In genomic region chr16:90621761-90622411, GRCm38 (mm10) we compare ENCODE assay signal across 9 mouse cellular contexts.
DNase-seq lines count a peak whose midpoint lies in the region; ATAC-seq lines count a peak whose summit lies in the region.
"Had no signal": no experiment of that assay in that cellular context is flagged by ENCODE, and none has a peak within 500 bp of the region (broad histone marks: within the 10 kb centered on the region; RNA-seq: fewer than 3 reads in every experiment).

No protein-coding gene starts in this region.

- ATAC-seq in midbrain, embryonic 16.5 days = no peak
- ATAC-seq in embryonic facial prominence, embryonic 12.5 days (ENCODE audit: insufficient number of reproducible peaks, insufficient read depth, low FRiP score, low TSS enrichment) = no peak
- no peak for ATAC-seq in heart, embryonic 15.5 days (replicated peaks; ENCODE audit: insufficient number of reproducible peaks, insufficient read depth, low FRiP score, low read depth)

- DNase-seq in midbrain, embryonic 10.5 days (ENCODE audit: low spot score) = no peak
- DNase-seq in left cerebral cortex, postnatal 36 days (ENCODE audit: low spot score in 2 of 2) = peak; percentile 87 to 89
- DNase-seq in telencephalon, adult 2 months (ENCODE audit: low read depth, low spot score) = peak; percentile 94
- no peak for DNase-seq in urinary bladder, postnatal 14 days (ENCODE audit: low spot score)
- DNase-seq in kidney, postnatal 4 days = no peak

- no peak overlapping the region; the same call in 1 of the 2 replicates for H3K9ac ChIP-seq in midbrain, embryonic 16.5 days (ENCODE audit: low read depth, low read length)
- H3K9ac ChIP-seq in embryonic facial prominence, embryonic 12.5 days = no peak overlapping the region
- no peak overlapping the region for H3K9ac ChIP-seq in heart, embryonic 15.5 days
- H3K9ac ChIP-seq: liver, embryonic 14.5 days had no signal

- peaks cover 10% of the 10 kb centered on the region for H3K4me1 ChIP-seq in midbrain, embryonic 10.5 days
- H3K4me1 ChIP-seq in midbrain, embryonic 16.5 days (ENCODE audit: control insufficient read depth, insufficient read depth, low read length) = peaks cover 7% of the 10 kb centered on the region; the same call in 1 of the 2 replicates
- peaks cover 40% of the 10 kb centered on the region for H3K4me1 ChIP-seq in embryonic facial prominence, embryonic 12.5 days
- H3K4me1 ChIP-seq in heart, embryonic 15.5 days (replicated peaks) = peaks cover 20% of the 10 kb centered on the region

- no peaks in the 10 kb centered on the region for H3K36me3 ChIP-seq in midbrain, embryonic 10.5 days
- H3K36me3 ChIP-seq in midbrain, embryonic 16.5 days (ENCODE audit: control insufficient read depth, insufficient read depth, low read length) = no peaks in the 10 kb centered on the region
- no peaks in the 10 kb centered on the region for H3K36me3 ChIP-seq in embryonic facial prominence, embryonic 12.5 days
- no peaks in the 10 kb centered on the region for H3K36me3 ChIP-seq in heart, embryonic 15.5 days

- WGBS in midbrain, embryonic 10.5 days = 77% methylated on average over 13 of the region's 13 CpGs
- 37% methylated on average over 13 of the region's 13 CpGs for WGBS in midbrain, embryonic 16.5 days
- 52% methylated on average over 13 of the region's 13 CpGs for WGBS in embryonic facial prominence, embryonic 12.5 days
- WGBS in heart, embryonic 15.5 days = 65% methylated on average over 13 of the region's 13 CpGs

- no peak overlapping the region for H3K4me3 ChIP-seq in midbrain, embryonic 10.5 days
- no peak overlapping the region for H3K4me3 ChIP-seq in midbrain, embryonic 16.5 days (ENCODE audit: low read depth, low read length)
- no peak overlapping the region for H3K4me3 ChIP-seq in embryonic facial prominence, embryonic 12.5 days
- H3K4me3 ChIP-seq in heart, embryonic 15.5 days = no peak overlapping the region

- intact Hi-C loops in left cerebral cortex, postnatal 36 days (cut with DNase I) = loop anchor here (5.0 to 10.0 kb wide), 3 partner anchors 45 to 237 kb away; partner anchors contain the start of gene Hunk

- no peaks in the 10 kb centered on the region; the same call in 1 of the 2 replicates for H3K9me3 ChIP-seq in midbrain, embryonic 10.5 days (replicated peaks)
- H3K9me3 ChIP-seq in midbrain, embryonic 16.5 days (replicated peaks; ENCODE audit: control insufficient read depth, low read length, poor library complexity, severe bottlenecking) = no peaks in the 10 kb centered on the region
- H3K9me3 ChIP-seq in embryonic facial prominence, embryonic 12.5 days = no peaks in the 10 kb centered on the region
- H3K9me3 ChIP-seq in heart, embryonic 15.5 days (replicated peaks) = no peaks in the 10 kb centered on the region

- 0 out of 2 replicates have a peak overlapping the region, but pooled peaks have one; percentile 25 for H3K27ac ChIP-seq in midbrain, embryonic 10.5 days (replicated peaks)
- no peak overlapping the region; the same call in 1 of the 2 replicates for H3K27ac ChIP-seq in midbrain, embryonic 16.5 days (ENCODE audit: low read length)
- H3K27ac ChIP-seq in embryonic facial prominence, embryonic 12.5 days = peak overlapping the region; percentile 83
- peak overlapping the region; percentile 56 for H3K27ac ChIP-seq in heart, embryonic 15.5 days
- H3K27ac ChIP-seq: liver, embryonic 14.5 days had no signal

- no peaks in the 10 kb centered on the region for H3K27me3 ChIP-seq in midbrain, embryonic 10.5 days (ENCODE audit: low read depth, poor library complexity, severe bottlenecking)
- H3K27me3 ChIP-seq in midbrain, embryonic 16.5 days (ENCODE audit: control insufficient read depth, insufficient read depth, low read depth, low read length) = no peaks in the 10 kb centered on the region
- no peaks in the 10 kb centered on the region for H3K27me3 ChIP-seq in embryonic facial prominence, embryonic 12.5 days
- no peaks in the 10 kb centered on the region for H3K27me3 ChIP-seq in heart, embryonic 15.5 days

- H3K4me2 ChIP-seq in midbrain, embryonic 16.5 days (ENCODE audit: low read length) = no peak overlapping the region
- H3K4me2 ChIP-seq in embryonic facial prominence, embryonic 12.5 days (replicated peaks) = no peak overlapping the region
- no peak overlapping the region for H3K4me2 ChIP-seq in heart, embryonic 15.5 days

Comparison
In these comparisons a context has a peak if more than half of its experiments do, and no peak if none do; other contexts are left out.
1. DNase-seq: peak in left cerebral cortex, postnatal 36 days (2 of 2) and telencephalon, adult 2 months (single experiment); none in midbrain, embryonic 10.5 days (single experiment), urinary bladder, postnatal 14 days (single experiment) and kidney, postnatal 4 days (0 of 2).